Mouse (Mus musculus): ENCODE measurements at regions not wholly inside any gene's neighbourhood (a gene's known extent, or its start where the extent isn't known, plus 50 kb on each side); places are given as distances from the start of the nearest gene placed in this dataset.

DNA sequence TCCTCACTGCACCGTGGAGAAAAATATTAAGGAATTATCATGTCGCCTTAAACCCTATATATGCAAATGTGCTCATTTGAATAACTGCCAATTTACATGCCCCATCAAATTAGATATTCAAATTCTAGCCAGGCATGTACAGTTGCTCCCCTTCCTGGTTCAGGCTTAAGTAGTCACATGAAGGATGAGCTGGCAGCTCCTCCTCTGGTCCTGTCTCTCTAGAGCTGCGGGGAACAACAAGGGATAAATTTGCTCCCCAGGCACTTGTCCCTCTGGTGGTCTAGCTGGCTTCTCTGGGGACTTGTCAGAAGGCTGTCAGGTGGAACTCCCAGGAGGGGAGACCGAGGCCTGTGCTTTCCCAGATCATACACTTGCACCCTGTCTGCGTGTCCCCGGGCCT lies 221.8 kb downstream of the Tle3 start:
- no peak for TF ChIP-seq MAFK (IDR thresholded peaks at IDR 0.05; ENCODE audit: insufficient read depth, low read depth, low read length)
- TF ChIP-seq HCFC1 (IDR thresholded peaks at IDR 0.05; ENCODE audit: borderline replicate concordance, insufficient read depth, low read length), result no peak
- no peak for TF ChIP-seq ZC3H11A (IDR thresholded peaks at IDR 0.05; ENCODE audit: borderline replicate concordance, low read depth, low read length)
- TF ChIP-seq ZNF384 (IDR thresholded peaks at IDR 0.05; ENCODE audit: low read depth, low read length), result no peak
